Mouse (Mus musculus): Measurements from ENCODE around the gene Dnah17. TPM values are rescaled to one million over a fixed set of nuclear protein-coding genes. Genes with fewer than 3 reads are reported as not detected.

Dnah17 gene
- polyA plus RNA-seq, 1 experiment, result 0.21 TPM

GRCm38 (mm10) chr11:118166626-118167025 is 36.2 kb upstream of the Dnah17 start:
- H3K4me1 ChIP-seq (ENCODE audit: control insufficient read depth, insufficient read depth, insufficient read length), result no peaks in the 10 kb centered on the region
- 85% methylated on average over 5 of the region's 5 CpGs for WGBS
- H3K36me3 ChIP-seq (ENCODE audit: control insufficient read depth, insufficient read depth, low read length), result peaks cover 58% of the 10 kb centered on the region
- no peaks in the 10 kb centered on the region for H3K27me3 ChIP-seq (ENCODE audit: control insufficient read depth, insufficient read depth, low read length)
- no peak overlapping the region for H3K4me3 ChIP-seq (ENCODE audit: extremely low read depth, insufficient read depth, insufficient read length)
- DNase-seq (ENCODE audit: low read depth in 1 of 2, low spot score in 2 of 2), result no peak
- no peak for TF ChIP-seq CTCF (IDR thresholded peaks at IDR 0.05; ENCODE audit: extremely low read depth, insufficient read depth, insufficient read length, insufficient replicate concordance)
- TF ChIP-seq POLR2A (IDR thresholded peaks at IDR 0.05; ENCODE audit: low read depth, low read length), result no peak
- no peak overlapping the region for H3K27ac ChIP-seq (ENCODE audit: insufficient read depth, low read length)

GRCm38 (mm10) chr11:118165681-118166080 is 35.2 kb upstream of the Dnah17 start:
- no peak overlapping the region for H3K27ac ChIP-seq (ENCODE audit: insufficient read depth, low read length)
- 91% methylated on average over 11 of the region's 11 CpGs for WGBS
- no peak for DNase-seq (ENCODE audit: low read depth in 1 of 2, low spot score in 2 of 2)
- peaks cover 58% of the 10 kb centered on the region for H3K36me3 ChIP-seq (ENCODE audit: control insufficient read depth, insufficient read depth, low read length)
- H3K4me1 ChIP-seq (ENCODE audit: control insufficient read depth, insufficient read depth, insufficient read length), result no peaks in the 10 kb centered on the region
- H3K4me3 ChIP-seq (ENCODE audit: extremely low read depth, insufficient read depth, insufficient read length), result no peak overlapping the region
- TF ChIP-seq POLR2A (IDR thresholded peaks at IDR 0.05; ENCODE audit: low read depth, low read length), result no peak
- TF ChIP-seq CTCF (IDR thresholded peaks at IDR 0.05; ENCODE audit: extremely low read depth, insufficient read depth, insufficient read length, insufficient replicate concordance), result no peak
- no peaks in the 10 kb centered on the region for H3K27me3 ChIP-seq (ENCODE audit: control insufficient read depth, insufficient read depth, low read length)

DNA sequence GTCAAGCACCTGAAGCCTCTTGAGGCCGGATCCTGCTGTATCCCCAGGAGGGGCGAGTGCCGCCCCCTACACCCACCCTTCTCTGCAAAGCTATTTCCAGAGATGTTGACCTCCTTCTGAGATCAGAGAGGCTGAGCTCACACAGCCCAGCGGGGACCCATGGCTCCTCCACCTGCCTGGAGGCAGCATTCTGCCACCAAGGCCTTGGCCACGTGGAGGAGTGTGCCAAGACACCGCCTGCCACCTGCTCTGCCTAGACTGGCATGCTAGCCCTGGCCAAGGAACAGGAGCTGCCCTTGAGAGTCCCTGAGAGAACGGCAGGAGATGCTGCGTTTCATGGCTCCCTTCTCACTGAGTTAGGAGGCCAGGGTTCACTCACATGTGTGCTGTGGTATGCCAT is 34.1 kb upstream of the Dnah17 start:
- 91% methylated on average over 8 of the region's 8 CpGs for WGBS
- H3K4me3 ChIP-seq (ENCODE audit: extremely low read depth, insufficient read depth, insufficient read length), result no peak overlapping the region
- no peaks in the 10 kb centered on the region for H3K27me3 ChIP-seq (ENCODE audit: control insufficient read depth, insufficient read depth, low read length)
- H3K4me1 ChIP-seq (ENCODE audit: control insufficient read depth, insufficient read depth, insufficient read length), result no peaks in the 10 kb centered on the region
- DNase-seq (ENCODE audit: low read depth in 1 of 2, low spot score in 2 of 2), result no peak
- no peak overlapping the region for H3K27ac ChIP-seq (ENCODE audit: insufficient read depth, low read length)
- TF ChIP-seq POLR2A (IDR thresholded peaks at IDR 0.05; ENCODE audit: low read depth, low read length) (no peak), CTCF (IDR thresholded peaks at IDR 0.05; ENCODE audit: extremely low read depth, insufficient read depth, insufficient read length, insufficient replicate concordance) (no peak)
- peaks cover 58% of the 10 kb centered on the region for H3K36me3 ChIP-seq (ENCODE audit: control insufficient read depth, insufficient read depth, low read length)

- WGBS, result 51% methylated on average over 10 of the region's 10 CpGs
- no peak for DNase-seq (ENCODE audit: low read depth in 1 of 2, low spot score in 2 of 2)
- H3K27me3 ChIP-seq (ENCODE audit: control insufficient read depth, insufficient read depth, low read length), result no peaks in the 10 kb centered on the region
- no peak overlapping the region for H3K27ac ChIP-seq (ENCODE audit: insufficient read depth, low read length)
- no peak for TF ChIP-seq POLR2A (IDR thresholded peaks at IDR 0.05; ENCODE audit: low read depth, low read length)
- TF ChIP-seq CTCF (IDR thresholded peaks at IDR 0.05; ENCODE audit: extremely low read depth, insufficient read depth, insufficient read length, insufficient replicate concordance), result no peak
- H3K4me1 ChIP-seq (ENCODE audit: control insufficient read depth, insufficient read depth, insufficient read length), result peaks cover 3% of the 10 kb centered on the region; the same call in 1 of the 2 replicates
- H3K4me3 ChIP-seq (ENCODE audit: extremely low read depth, insufficient read depth, insufficient read length), result no peak overlapping the region
- H3K36me3 ChIP-seq (ENCODE audit: control insufficient read depth, insufficient read depth, low read length), result peaks cover 44% of the 10 kb centered on the region
These were observed 31.8 kb upstream of the Dnah17 start for GRCm38 (mm10) chr11:118162245-118162644.

GRCm38 (mm10) chr11:118161240-118161639 is 30.8 kb upstream of the Dnah17 start:
- TF ChIP-seq CTCF (IDR thresholded peaks at IDR 0.05; ENCODE audit: extremely low read depth, insufficient read depth, insufficient read length, insufficient replicate concordance) (no peak), POLR2A (IDR thresholded peaks at IDR 0.05; ENCODE audit: low read depth, low read length) (no peak)
- no peak overlapping the region for H3K4me3 ChIP-seq (ENCODE audit: extremely low read depth, insufficient read depth, insufficient read length)
- no peaks in the 10 kb centered on the region for H3K27me3 ChIP-seq (ENCODE audit: control insufficient read depth, insufficient read depth, low read length)
- 85% methylated on average over 6 of the region's 6 CpGs for WGBS
- no peak overlapping the region for H3K27ac ChIP-seq (ENCODE audit: insufficient read depth, low read length)
- H3K4me1 ChIP-seq (ENCODE audit: control insufficient read depth, insufficient read depth, insufficient read length), result peaks cover 8% of the 10 kb centered on the region; the same call in 1 of the 2 replicates
- H3K36me3 ChIP-seq (ENCODE audit: control insufficient read depth, insufficient read depth, low read length), result peaks cover 34% of the 10 kb centered on the region
- DNase-seq (ENCODE audit: low read depth in 1 of 2, low spot score in 2 of 2), result no peak

DNA sequence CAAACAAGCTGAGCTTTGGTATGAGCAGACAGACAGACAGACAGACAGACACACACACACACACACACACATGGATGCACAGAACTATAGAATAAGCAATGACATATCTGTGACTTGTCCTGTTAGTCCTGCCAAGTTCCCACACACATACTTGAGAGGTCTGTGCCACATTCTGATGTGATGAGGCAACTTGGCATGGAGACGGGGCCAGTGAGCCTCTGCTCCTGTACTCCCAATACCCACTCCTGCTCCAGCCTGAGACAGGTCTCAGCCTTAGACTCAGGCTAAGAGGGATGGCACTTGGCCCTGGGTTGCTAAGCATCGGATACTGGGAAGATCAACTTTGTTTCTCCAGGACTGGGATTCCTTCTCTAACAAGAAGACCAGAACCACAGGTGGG is 30.3 kb upstream of the Dnah17 start:
- H3K27ac ChIP-seq (ENCODE audit: insufficient read depth, low read length), result no peak overlapping the region
- no peak for DNase-seq (ENCODE audit: low read depth in 1 of 2, low spot score in 2 of 2)
- H3K4me3 ChIP-seq (ENCODE audit: extremely low read depth, insufficient read depth, insufficient read length), result no peak overlapping the region
- 87% methylated on average over 2 of the region's 2 CpGs for WGBS
- peaks cover 11% of the 10 kb centered on the region; the same call in 1 of the 2 replicates for H3K4me1 ChIP-seq (ENCODE audit: control insufficient read depth, insufficient read depth, insufficient read length)
- H3K36me3 ChIP-seq (ENCODE audit: control insufficient read depth, insufficient read depth, low read length), result peaks cover 31% of the 10 kb centered on the region
- TF ChIP-seq POLR2A (IDR thresholded peaks at IDR 0.05; ENCODE audit: low read depth, low read length), result no peak
- no peak for TF ChIP-seq CTCF (IDR thresholded peaks at IDR 0.05; ENCODE audit: extremely low read depth, insufficient read depth, insufficient read length, insufficient replicate concordance)
- H3K27me3 ChIP-seq (ENCODE audit: control insufficient read depth, insufficient read depth, low read length), result no peaks in the 10 kb centered on the region

- no peak for DNase-seq (ENCODE audit: low read depth in 1 of 2, low spot score in 2 of 2)
- Histone ChIP-seq H3K36me3 (ENCODE audit: control insufficient read depth, insufficient read depth, low read length) (peaks cover 19% of the 10 kb centered on the region), H3K27ac (ENCODE audit: insufficient read depth, low read length) (no peak overlapping the region), H3K4me1 (ENCODE audit: control insufficient read depth, insufficient read depth, insufficient read length) (peaks cover 11% of the 10 kb centered on the region; the same call in 1 of the 2 replicates), H3K4me3 (ENCODE audit: extremely low read depth, insufficient read depth, insufficient read length) (no peak overlapping the region), H3K27me3 (ENCODE audit: control insufficient read depth, insufficient read depth, low read length) (no peaks in the 10 kb centered on the region)
- TF ChIP-seq POLR2A (IDR thresholded peaks at IDR 0.05; ENCODE audit: low read depth, low read length) (no peak), CTCF (IDR thresholded peaks at IDR 0.05; ENCODE audit: extremely low read depth, insufficient read depth, insufficient read length, insufficient replicate concordance) (no peak)
- 71% methylated on average over 4 of the region's 4 CpGs for WGBS
These were observed 28.3 kb upstream of the Dnah17 start for GRCm38 (mm10) chr11:118158753-118159152.
